Mouse (Mus musculus) intestine, embryonic 14.5 days (tissue): ENCODE results near the gene Cyp11a1. TPM values are rescaled to one million over a fixed set of nuclear protein-coding genes. Genes with fewer than 3 reads are reported as not detected.

Experiments used
- ATAC-seq: fragments of 200-750 bp; cut with Nextera tagmentation; replicated peaks from 2 replicates; pipeline ENCODE4 v1.8.0; 2017; ENCODE audit warnings: low read depth, moderate number of reproducible peaks, moderate TSS enrichment, moderate library complexity; ENCODE audit not compliant: low FRiP score, low TSS enrichment
- DNase-seq: peaks from one replicate; pipeline ENCODE4 v3.0.0-alpha.2; 2018; ENCODE audit warnings: low spot score
- H3K27ac ChIP-seq: fragments of 300-500 bp; sonication (generic); 2 replicates; pipeline ENCODE4 v1.5.1; 2014; ENCODE audit warnings: low read depth, mild to moderate bottlenecking, control low read depth
- H3K27me3 ChIP-seq: fragments of 300-500 bp; sonication (generic); replicated peaks from 2 replicates; pipeline ENCODE4 v1.6.1; 2014; ENCODE audit warnings: low read length, control low read depth; ENCODE audit not compliant: control insufficient read depth, insufficient read depth
- H3K36me3 ChIP-seq: fragments of 300-500 bp; sonication (generic); 2 replicates; pipeline ENCODE4 v1.6.1; 2014; ENCODE audit warnings: low read length, control low read depth; ENCODE audit not compliant: control insufficient read depth, insufficient read depth
- H3K4me1 ChIP-seq: fragments of 300-500 bp; sonication (generic); replicated peaks from 2 replicates; pipeline ENCODE4 v1.6.1; 2014; ENCODE audit warnings: low read length, control low read depth, mixed read lengths; ENCODE audit not compliant: control insufficient read depth, insufficient read depth
- H3K4me2 ChIP-seq: fragments of 300-500 bp; sonication (generic); 2 replicates; pipeline ENCODE4 v1.6.1; 2014; ENCODE audit warnings: low read length
- H3K4me3 ChIP-seq: fragments of 300-500 bp; sonication (generic); 2 replicates; pipeline ENCODE4 v1.5.1; 2014; ENCODE audit warnings: low read depth, low read length, control low read depth, mixed read lengths
- H3K9ac ChIP-seq: fragments of 300-500 bp; sonication (generic); 2 replicates; pipeline ENCODE4 v1.6.1; 2014; ENCODE audit warnings: mild to moderate bottlenecking, low read length
- H3K9me3 ChIP-seq: fragments of 300-500 bp; sonication (generic); 2 replicates; pipeline ENCODE4 v1.6.1; 2016; ENCODE audit warnings: low read length, control low read depth; ENCODE audit not compliant: control insufficient read depth
- WGBS: fragments of 180-500 bp; shearing (Covaris S2); extraction: QIAGEN DNeasy Blood & Tissue Kit; methylation state at CpG from one replicate; pipeline ENCODE4 v1.1.7; 2014; 5-methylcytosine and 5-hydroxymethylcytosine counted together
- polyA plus RNA-seq: library from polyadenylated mRNA; unstranded; fragments of >200 nt; fragmentation: Nextera tagmentation; extraction: Ambion mirVana; gene quantifications from 2 replicates; pipeline ENCODE4 v1.2.1, GENCODE M21; 2014

The Cyp11a1 gene
- polyA plus RNA-seq, result 3.0 and 4.3 TPM in 2 replicates

- Histone ChIP-seq H3K4me2 (no peak within 1 kb of the TSS), H3K9me3 (no peaks in the 10 kb centered on the region), H3K4me3 (no peak within 1 kb of the TSS), H3K27ac (no peak within 1 kb of the TSS), H3K9ac (no peak within 1 kb of the TSS), H3K36me3 (no peaks in the 10 kb centered on the region), H3K27me3 (no peaks in the 10 kb centered on the region), H3K4me1 (peaks cover 7% of the 10 kb centered on the region; the same call in 1 of the 2 replicates)
- 86% methylated on average over 16 of the region's 16 CpGs for WGBS
- ATAC-seq, result no peak
- no peak for DNase-seq
Measured at GRCm38 (mm10) chr9:58005753-58006461, at the start of gene Cyp11a1. TSS of gene Cyp11a1 (plus strand) at chr9:58006411.

GRCm38 (mm10) chr9:57956838-57957236 is 49.4 kb upstream of the Cyp11a1 start:
- H3K27ac ChIP-seq, result no peak overlapping the region

GRCm38 (mm10) chr9:57958615-57959014 is 47.6 kb upstream of the Cyp11a1 start:
- no peak for DNase-seq
- H3K9ac ChIP-seq, result no peak overlapping the region
- whole genome bisulfite sequencing, result 75% methylated on average over 1 of the region's 1 CpGs
- no peak for ATAC-seq
- no peaks in the 10 kb centered on the region for H3K9me3 ChIP-seq
- no peaks in the 10 kb centered on the region; the same call in 1 of the 2 replicates for H3K4me1 ChIP-seq
- no peak overlapping the region for H3K4me3 ChIP-seq
- no peaks in the 10 kb centered on the region for H3K36me3 ChIP-seq
- no peak overlapping the region for H3K4me2 ChIP-seq
- no peak overlapping the region for H3K27ac ChIP-seq
- no peaks in the 10 kb centered on the region for H3K27me3 ChIP-seq

More at GRCm38 (mm10) chr9:57956838-57957236, 49.4 kb upstream of the Cyp11a1 start:
- no peaks in the 10 kb centered on the region for H3K36me3 ChIP-seq
- WGBS, result 78% methylated on average over 5 of the region's 5 CpGs
- no peaks in the 10 kb centered on the region for H3K4me1 ChIP-seq
- no peaks in the 10 kb centered on the region for H3K27me3 ChIP-seq
- ATAC-seq (no peak), DNase-seq (no peak)
- no peak overlapping the region for H3K9ac ChIP-seq
- H3K9me3 ChIP-seq, result no peaks in the 10 kb centered on the region
- no peak overlapping the region for H3K4me2 ChIP-seq
- H3K4me3 ChIP-seq, result no peak overlapping the region

GRCm38 (mm10) chr9:57959399-57959798 is 46.8 kb upstream of the Cyp11a1 start:
- H3K4me3 ChIP-seq, result no peak overlapping the region
- no peak overlapping the region for H3K27ac ChIP-seq
- no peak overlapping the region for H3K9ac ChIP-seq
- ATAC-seq, result no peak
- no peaks in the 10 kb centered on the region; the same call in 1 of the 2 replicates for H3K4me1 ChIP-seq
- no peaks in the 10 kb centered on the region for H3K9me3 ChIP-seq
- no peak for DNase-seq
- H3K36me3 ChIP-seq, result no peaks in the 10 kb centered on the region
- WGBS, result 52% methylated on average over 10 of the region's 10 CpGs
- no peak overlapping the region for H3K4me2 ChIP-seq
- H3K27me3 ChIP-seq, result no peaks in the 10 kb centered on the region

- Histone ChIP-seq H3K4me3 (no peak overlapping the region), H3K4me1 (no peaks in the 10 kb centered on the region; the same call in 1 of the 2 replicates), H3K36me3 (no peaks in the 10 kb centered on the region), H3K9me3 (no peaks in the 10 kb centered on the region), H3K27ac (no peak overlapping the region), H3K27me3 (no peaks in the 10 kb centered on the region), H3K9ac (no peak overlapping the region), H3K4me2 (no peak overlapping the region)
- DNase-seq (no peak), ATAC-seq (no peak)
- WGBS, result 80% methylated on average over 17 of the region's 17 CpGs
Measured at GRCm38 (mm10) chr9:57959886-57960866, 46.0 kb upstream of the Cyp11a1 start.

GRCm38 (mm10) chr9:57961226-57961625 is 45.0 kb upstream of the Cyp11a1 start:
- Histone ChIP-seq H3K9me3 (no peaks in the 10 kb centered on the region), H3K9ac (no peak overlapping the region), H3K27me3 (no peaks in the 10 kb centered on the region), H3K27ac (no peak overlapping the region), H3K4me2 (no peak overlapping the region), H3K4me1 (no peaks in the 10 kb centered on the region; the same call in 1 of the 2 replicates), H3K36me3 (no peaks in the 10 kb centered on the region), H3K4me3 (no peak overlapping the region)
- ATAC-seq (no peak), DNase-seq (no peak)
- WGBS, result 93% methylated on average over 15 of the region's 15 CpGs

- Histone ChIP-seq H3K9ac (no peak overlapping the region), H3K36me3 (no peaks in the 10 kb centered on the region), H3K27me3 (no peaks in the 10 kb centered on the region), H3K4me2 (no peak overlapping the region), H3K4me3 (no peak overlapping the region), H3K4me1 (no peaks in the 10 kb centered on the region; the same call in 1 of the 2 replicates), H3K9me3 (no peaks in the 10 kb centered on the region), H3K27ac (no peak overlapping the region)
- 58% methylated on average over 17 of the region's 17 CpGs for WGBS
- DNase-seq, result no peak
- ATAC-seq, result no peak
Measured at GRCm38 (mm10) chr9:57961863-57962778, 44.1 kb upstream of the Cyp11a1 start.
